Mouse (Mus musculus) liver, postnatal 0 days (tissue): Measurements from ENCODE around the gene Rap1a. TPM values are rescaled to one million over a fixed set of nuclear protein-coding genes. Genes with fewer than 3 reads are reported as not detected.
A peak's percentile ranks its signal among the peaks of the same experiment; 100 is the strongest.

Experiments
- ATAC-seq: fragments of 200-750 bp; cut with Nextera tagmentation; 2 replicates; pipeline ENCODE4 v1.8.0; 2017; ENCODE audit warnings: mild to moderate bottlenecking, moderate library complexity
- DNase-seq: peaks from one replicate; pipeline ENCODE4 v3.0.0-alpha.2; 2016
- H3K27ac ChIP-seq: fragments of 300-500 bp; sonication (generic); 2 replicates; pipeline ENCODE4 v1.5.1; 2014; ENCODE audit warnings: antibody characterized with exemption, moderate library complexity, mild to moderate bottlenecking, low read depth
- H3K27me3 ChIP-seq: fragments of 300-500 bp; sonication (generic); 2 replicates; pipeline ENCODE4 v1.6.1; 2014; ENCODE audit warnings: low read length, control low read depth, mixed read lengths; ENCODE audit not compliant: insufficient read depth
- H3K36me3 ChIP-seq: fragments of 300-500 bp; sonication (generic); replicated peaks from 2 replicates; pipeline ENCODE4 v1.6.1; 2014; ENCODE audit warnings: mild to moderate bottlenecking, control low read depth, low read length, moderate library complexity, mixed read lengths; ENCODE audit not compliant: insufficient read depth
- H3K4me1 ChIP-seq: fragments of 300-500 bp; sonication (generic); 2 replicates; pipeline ENCODE4 v1.6.1; 2014; ENCODE audit warnings: antibody characterized with exemption, mild to moderate bottlenecking, control low read depth; ENCODE audit not compliant: insufficient read depth
- H3K4me2 ChIP-seq: fragments of 300-500 bp; sonication (generic); 2 replicates; pipeline ENCODE4 v1.6.1; 2014; ENCODE audit warnings: low read depth, mild to moderate bottlenecking, low read length, moderate library complexity, mixed read lengths
- H3K4me3 ChIP-seq: fragments of 300-500 bp; sonication (generic); 2 replicates; pipeline ENCODE4 v1.5.1; 2014; ENCODE audit warnings: low read depth, low read length
- H3K9ac ChIP-seq: fragments of 300-500 bp; sonication (generic); replicated peaks from 2 replicates; pipeline ENCODE4 v1.6.1; 2014; ENCODE audit warnings: mild to moderate bottlenecking, moderate library complexity
- H3K9me3 ChIP-seq: fragments of 300-500 bp; sonication (generic); 2 replicates; pipeline ENCODE4 v1.6.1; 2016; ENCODE audit warnings: mild to moderate bottlenecking, control low read depth, low read length, mixed read lengths
- CTCF ChIP-seq: sonication (generic); IDR thresholded peaks from 2 replicates; pipeline ENCODE4 v1.5.1; 2016; ENCODE audit warnings: antibody characterized with exemption, low read depth
- EP300 ChIP-seq: IDR thresholded peaks from 2 replicates; pipeline ENCODE4 v1.6.1; 2016; ENCODE audit warnings: antibody characterized with exemption, low read depth, mild to moderate bottlenecking
- WGBS: fragments of 180-500 bp; shearing (Covaris S2); extraction: QIAGEN DNeasy Blood & Tissue Kit; methylation state at CpG from one replicate; pipeline ENCODE4 v1.1.7; 2014; ENCODE audit not compliant: insufficient replicate concordance; 5-methylcytosine and 5-hydroxymethylcytosine counted together
- polyA plus RNA-seq: library from polyadenylated mRNA; unstranded; fragments of >200 nt; fragmentation: Nextera tagmentation; extraction: Ambion mirVana; gene quantifications from 2 replicates; pipeline ENCODE4 v1.2.1, GENCODE M21; 2015

The Rap1a gene
- polyA plus RNA-seq, 1 experiment from 2014 or later = 93.3 TPM

DNA sequence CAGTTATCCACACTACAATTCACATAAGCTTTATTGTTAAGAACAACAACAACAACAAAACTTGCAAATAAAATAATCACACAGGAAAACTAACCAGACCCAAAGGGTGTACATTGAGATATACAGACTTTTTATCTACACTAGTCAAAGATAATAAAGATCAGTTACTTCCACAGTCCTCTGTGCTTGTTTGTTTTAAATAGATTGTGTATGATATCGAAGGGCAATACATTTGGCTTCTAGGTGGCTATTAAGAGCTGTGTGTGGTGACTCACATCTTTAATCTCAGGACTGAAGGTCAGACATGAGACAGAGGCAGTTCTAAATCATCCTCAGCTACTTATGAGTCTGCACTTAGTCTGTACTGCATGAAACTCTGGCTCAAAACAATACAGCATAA lies 6.5 kb upstream of the Rap1a start:
- no peaks in the 10 kb centered on the region for H3K36me3 ChIP-seq
- ATAC-seq (no peak), DNase-seq (no peak)
- peak overlapping the region; percentile 92 for H3K27ac ChIP-seq
- H3K4me2 ChIP-seq = peak overlapping the region; percentile 63
- no peak overlapping the region for H3K4me3 ChIP-seq
- H3K27me3 ChIP-seq = no peaks in the 10 kb centered on the region
- peaks cover 39% of the 10 kb centered on the region for H3K4me1 ChIP-seq
- WGBS = 60% methylated on average over 1 of the region's 1 CpGs
- peak overlapping the region; percentile 30; the same call in 1 of the 2 replicates for H3K9ac ChIP-seq
- TF ChIP-seq EP300 = peak; percentile 89
- TF ChIP-seq CTCF = no peak
- H3K9me3 ChIP-seq = no peaks in the 10 kb centered on the region

DNA sequence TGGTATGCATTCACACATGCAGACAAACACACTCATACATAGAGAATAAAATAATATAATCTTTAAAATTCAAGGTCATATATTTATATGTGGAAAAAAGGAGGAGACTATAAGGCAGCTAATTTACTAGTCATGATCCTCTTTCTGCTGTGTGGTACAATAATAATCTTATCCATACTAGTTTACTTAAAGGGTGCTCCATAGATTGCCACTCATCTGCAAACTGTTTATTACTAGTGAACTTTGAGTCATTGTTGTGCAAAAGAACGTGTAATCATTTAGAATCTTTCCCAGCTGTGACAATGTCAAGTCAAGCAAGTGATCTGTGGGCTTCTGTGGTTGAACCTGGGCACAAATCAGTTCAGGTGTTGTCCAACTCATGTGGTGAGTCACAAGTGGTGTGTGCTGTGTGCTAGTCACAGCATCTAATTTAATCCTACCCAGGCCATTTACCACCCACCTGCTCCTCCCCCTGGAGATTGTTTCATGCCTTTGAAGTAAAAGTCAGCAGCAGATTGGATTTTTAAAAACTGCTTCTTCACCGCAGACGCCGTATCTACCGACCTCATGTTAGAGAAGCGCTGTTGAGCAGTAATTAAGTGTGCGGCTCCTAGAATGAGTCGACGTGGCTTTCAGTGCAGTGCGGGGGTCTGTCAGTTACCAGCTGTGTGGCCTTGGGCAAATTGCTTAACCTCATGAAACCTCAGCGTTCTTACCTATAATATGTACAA lies 5.5 kb upstream of the Rap1a start:
- H3K4me3 ChIP-seq = no peak overlapping the region
- ATAC-seq = no peak
- H3K4me1 ChIP-seq = peaks cover 49% of the 10 kb centered on the region
- no peak for TF ChIP-seq EP300
- TF ChIP-seq CTCF = no peak
- no peak for DNase-seq
- H3K4me2 ChIP-seq = no peak overlapping the region
- no peaks in the 10 kb centered on the region for H3K27me3 ChIP-seq
- H3K27ac ChIP-seq = no peak overlapping the region
- WGBS = 74% methylated on average over 11 of the region's 11 CpGs
- H3K9ac ChIP-seq = no peak overlapping the region
- H3K36me3 ChIP-seq = no peaks in the 10 kb centered on the region
- H3K9me3 ChIP-seq = no peaks in the 10 kb centered on the region

DNA sequence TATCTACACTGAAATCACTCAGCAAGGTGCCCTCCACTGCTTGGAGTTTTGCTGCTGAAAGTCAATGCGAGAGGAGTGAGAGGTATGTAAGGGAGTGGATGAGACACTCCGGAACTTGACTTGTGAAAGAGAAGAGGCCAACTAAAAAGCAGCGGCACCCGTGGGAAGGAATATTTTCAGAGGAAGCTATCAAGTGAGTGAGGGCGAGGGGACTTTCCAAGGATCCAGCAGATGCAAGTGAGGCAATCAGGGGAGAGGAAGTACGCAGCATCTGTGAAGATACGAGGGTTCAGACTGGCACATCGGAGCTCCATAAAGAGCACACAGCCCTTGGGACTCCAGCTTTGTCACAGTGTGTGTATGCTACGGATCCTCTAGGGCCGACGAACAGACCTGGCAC lies 2.5 kb upstream of the Rap1a start:
- no peaks in the 10 kb centered on the region for H3K36me3 ChIP-seq
- peaks cover 50% of the 10 kb centered on the region for H3K4me1 ChIP-seq
- TF ChIP-seq CTCF = no peak
- no peak for TF ChIP-seq EP300
- no peak overlapping the region for H3K4me2 ChIP-seq
- no peak overlapping the region for H3K27ac ChIP-seq
- no peak overlapping the region for H3K4me3 ChIP-seq
- 54% methylated on average over 11 of the region's 11 CpGs for WGBS
- no peak for ATAC-seq
- H3K9ac ChIP-seq = no peak overlapping the region
- no peaks in the 10 kb centered on the region for H3K27me3 ChIP-seq
- no peaks in the 10 kb centered on the region for H3K9me3 ChIP-seq
- DNase-seq = no peak

DNA sequence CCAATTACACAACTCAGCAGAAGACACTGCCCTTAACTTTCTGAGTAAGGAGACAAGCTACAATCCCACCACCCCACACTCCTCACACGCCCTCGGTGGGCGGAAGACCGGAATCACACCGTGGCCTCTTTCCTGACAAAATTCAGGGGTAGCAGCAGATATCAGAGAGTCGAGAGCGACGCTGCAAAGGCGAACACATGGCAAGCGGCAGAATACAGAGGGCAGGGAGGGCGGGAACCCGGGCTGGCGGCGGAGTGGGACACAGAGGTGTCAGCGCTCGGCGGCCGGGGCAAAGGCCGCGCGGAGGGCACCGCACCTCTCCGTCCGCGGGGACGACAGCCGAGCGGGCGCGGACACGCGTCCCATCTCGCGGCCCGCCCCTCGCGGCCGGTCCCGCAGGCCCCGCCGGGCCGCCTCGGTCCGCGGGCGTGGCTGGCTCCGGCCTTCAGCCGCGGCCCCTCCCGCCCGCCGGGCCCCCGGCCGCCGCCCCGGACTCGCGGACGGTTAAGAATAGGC lies 403 bp downstream of the Rap1a start:
- H3K27me3 ChIP-seq = no peaks in the 10 kb centered on the region
- no peaks in the 10 kb centered on the region for H3K36me3 ChIP-seq
- WGBS = 0% methylated on average over 16 of the region's 59 CpGs
- peaks cover 53% of the 10 kb centered on the region for H3K4me1 ChIP-seq
- peak overlapping the region; percentile 84 for H3K9ac ChIP-seq
- TF ChIP-seq CTCF (no peak), EP300 (no peak)
- peak overlapping the region; percentile 93 for H3K27ac ChIP-seq
- no peaks in the 10 kb centered on the region for H3K9me3 ChIP-seq
- DNase-seq (peak; percentile 78), ATAC-seq (peak; percentile 81)
- peak overlapping the region; percentile 76 for H3K4me2 ChIP-seq
- peak overlapping the region; percentile 73 for H3K4me3 ChIP-seq

DNA sequence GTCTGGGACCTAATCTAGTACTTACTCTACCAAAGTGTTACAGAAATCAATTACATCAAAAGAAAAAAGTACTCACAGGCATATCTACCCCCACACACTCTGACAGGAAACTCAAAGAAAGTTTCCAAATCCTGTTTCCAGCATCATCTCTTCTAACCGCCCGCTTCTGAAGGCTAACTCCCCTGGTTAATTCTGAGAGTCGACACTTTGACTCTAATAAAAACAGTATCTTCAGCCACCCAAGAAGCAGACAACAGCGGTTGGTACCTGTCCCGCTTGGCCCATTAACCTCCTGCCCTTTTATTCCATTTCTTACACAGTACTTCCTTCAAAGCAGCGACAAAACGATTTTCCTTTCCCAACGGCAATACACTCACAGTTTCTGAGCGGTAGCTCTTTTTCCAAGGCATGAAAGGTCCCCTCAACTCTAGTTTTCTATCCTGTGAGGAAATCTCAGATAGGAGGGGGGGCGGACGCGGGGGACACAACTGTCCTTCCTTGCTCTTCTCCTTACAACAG lies 921 bp downstream of the Rap1a start:
- H3K9ac ChIP-seq = peak overlapping the region; percentile 84
- peak overlapping the region; percentile 73 for H3K4me3 ChIP-seq
- ATAC-seq (no peak; the same call in 1 of the 2 replicates), DNase-seq (no peak)
- H3K36me3 ChIP-seq = no peaks in the 10 kb centered on the region
- TF ChIP-seq CTCF (no peak), EP300 (0 out of 2 replicates have a peak, but pooled peaks have one; percentile 46)
- H3K27me3 ChIP-seq = no peaks in the 10 kb centered on the region
- H3K27ac ChIP-seq = peak overlapping the region; percentile 93
- H3K4me2 ChIP-seq = peak overlapping the region; percentile 76
- under 1% methylated on average over 12 of the region's 12 CpGs for WGBS
- peaks cover 54% of the 10 kb centered on the region for H3K4me1 ChIP-seq
- H3K9me3 ChIP-seq = no peaks in the 10 kb centered on the region

DNA sequence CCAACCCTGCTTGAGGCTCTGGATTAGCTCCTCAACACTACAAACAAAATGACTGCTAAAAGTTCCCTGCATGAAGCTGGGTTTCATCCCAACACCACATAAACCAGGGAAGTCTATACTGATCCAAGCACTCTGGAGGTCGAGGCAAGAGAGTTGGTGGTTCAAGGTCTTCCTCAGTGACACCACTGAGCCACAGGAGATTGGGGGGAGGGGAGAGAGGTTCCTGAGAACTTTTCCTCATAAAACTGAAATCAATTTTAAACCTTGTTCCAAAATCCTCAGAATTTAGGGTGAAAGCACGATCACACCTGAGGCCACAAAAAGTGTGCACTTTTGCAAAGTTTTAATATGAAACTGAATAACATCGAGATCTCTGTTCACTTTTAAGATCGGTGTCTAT lies 1.8 kb downstream of the Rap1a start:
- Histone ChIP-seq H3K27me3 (no peaks in the 10 kb centered on the region), H3K9me3 (no peaks in the 10 kb centered on the region), H3K27ac (peak overlapping the region; percentile 93), H3K4me3 (peak overlapping the region; percentile 73), H3K4me2 (peak overlapping the region; percentile 76), H3K9ac (peak overlapping the region; percentile 84), H3K4me1 (peaks cover 53% of the 10 kb centered on the region), H3K36me3 (no peaks in the 10 kb centered on the region)
- TF ChIP-seq CTCF (no peak), EP300 (no peak)
- WGBS = 40% methylated on average over 4 of the region's 4 CpGs
- DNase-seq (no peak), ATAC-seq (no peak)
